In genomic region chrX:101772035-101772434, GRCm38 (mm10) we compare ENCODE assay signal across 9 mouse cellular contexts. TPM values are rescaled to one million over a fixed set of nuclear protein-coding genes. Genes with fewer than 3 reads are reported as not detected.
A peak's percentile ranks its signal among the peaks of the same experiment; 100 is the strongest.
DNase-seq lines count a peak whose midpoint lies in the region; ATAC-seq and TF ChIP-seq lines count a peak whose summit lies in the region.
"Had no signal": no experiment of that assay in that cellular context is flagged by ENCODE, and none has a peak within 500 bp of the region (broad histone marks: within the 10 kb centered on the region; RNA-seq: fewer than 3 reads in every experiment).

No protein-coding gene starts in this region.

- no peak overlapping the region for H3K9ac ChIP-seq in midbrain, embryonic 15.5 days
- H3K9ac ChIP-seq: heart, embryonic 15.5 days had no signal

- H3K27ac ChIP-seq in midbrain, embryonic 10.5 days (replicated peaks) = no peak overlapping the region
- H3K27ac ChIP-seq in midbrain, embryonic 15.5 days = no peak overlapping the region
- H3K27ac ChIP-seq: heart, embryonic 15.5 days had no signal

- 45% methylated on average over 5 of the region's 5 CpGs for WGBS in midbrain, embryonic 10.5 days
- whole genome bisulfite sequencing in midbrain, embryonic 15.5 days = 46% methylated on average over 5 of the region's 5 CpGs
- 40% methylated on average over 5 of the region's 5 CpGs for WGBS in lung, adult 2 months

- peak; percentile 37; the same call in 1 of the 2 replicates for TF ChIP-seq CTCF in lung, adult 2 months (IDR thresholded peaks at IDR 0.05; ENCODE audit: insufficient read depth, low read length)

- no peaks in the 10 kb centered on the region for H3K36me3 ChIP-seq in midbrain, embryonic 10.5 days
- H3K36me3 ChIP-seq in midbrain, embryonic 15.5 days (replicated peaks) = no peaks in the 10 kb centered on the region
- H3K36me3 ChIP-seq: heart, embryonic 15.5 days had no signal

- TF ChIP-seq POLR2A in lung, adult 2 months (IDR thresholded peaks at IDR 0.05; ENCODE audit: borderline replicate concordance, extremely low read depth, low read depth, low read length) = no peak

- H3K27me3 ChIP-seq in midbrain, embryonic 10.5 days (ENCODE audit: low read depth, poor library complexity, severe bottlenecking) = peaks cover 82% of the 10 kb centered on the region
- H3K27me3 ChIP-seq in midbrain, embryonic 15.5 days (replicated peaks) = no peaks in the 10 kb centered on the region; the same call in 1 of the 2 replicates

- peak; percentile 35 for DNase-seq in midbrain, embryonic 10.5 days (ENCODE audit: low spot score)
- DNase-seq in R1 (ENCODE audit: low read depth, low spot score) = peak; percentile 62
- DNase-seq in cerebellum, postnatal 14 days = peak; percentile 64 to 76
- DNase-seq in lung, adult 2 months = peak; percentile 35
- DNase-seq in skeletal muscle tissue, adult 2 months (ENCODE audit: low read depth, low spot score) = peak; percentile 4

- H3K4me1 ChIP-seq in midbrain, embryonic 10.5 days = no peaks in the 10 kb centered on the region
- no peaks in the 10 kb centered on the region for H3K4me1 ChIP-seq in midbrain, embryonic 15.5 days
- no peaks in the 10 kb centered on the region; the same call in 1 of the 2 replicates for H3K4me1 ChIP-seq in lung, adult 2 months (ENCODE audit: control insufficient read depth, insufficient read depth, low read length)
- H3K4me1 ChIP-seq: heart, embryonic 15.5 days had no signal

- no peak overlapping the region for H3K4me3 ChIP-seq in midbrain, embryonic 10.5 days
- H3K4me3 ChIP-seq in midbrain, embryonic 15.5 days = no peak overlapping the region
- no peak overlapping the region for H3K4me3 ChIP-seq in lung, adult 2 months (replicated peaks; ENCODE audit: extremely low read depth, low read depth, low read length)
- H3K4me3 ChIP-seq: heart, embryonic 15.5 days had no signal

- no peaks in the 10 kb centered on the region for H3K9me3 ChIP-seq in midbrain, embryonic 10.5 days (replicated peaks)
- H3K9me3 ChIP-seq in midbrain, embryonic 15.5 days = no peaks in the 10 kb centered on the region
- H3K9me3 ChIP-seq: heart, embryonic 15.5 days had no signal

- H3K4me2 ChIP-seq in midbrain, embryonic 15.5 days = no peak overlapping the region
- H3K4me2 ChIP-seq: heart, embryonic 15.5 days had no signal

- no peak for ATAC-seq in midbrain, embryonic 15.5 days (replicated peaks)
- ATAC-seq in inflammation-experienced regulatory T-cells, adult 6 months = peak; percentile 41

RNA-seq across cellular contexts. Expression of gene Gm4779, which starts 22.2 kb away (rescaled TPM):
- 0.09 TPM in 1 of 2 replicates, not detected in the other for polyA plus RNA-seq in midbrain, embryonic 10.5 days (2016; fragmentation: Nextera tagmentation; extraction: Ambion mirVana)
- 0.08 and 0.10 TPM in 2 replicates for polyA plus RNA-seq in midbrain, embryonic 15.5 days (2015; fragmentation: Nextera tagmentation; extraction: Ambion mirVana)
- polyA plus RNA-seq in inflammation-experienced regulatory T-cells, adult 6 months (2017; shearing (Covaris generic)) = under 1 TPM in 1 of 3 experiments, not detected in 2; 0.74 TPM
- polyA plus RNA-seq in lung, adult 2 months (2012; rRNA removed) = not detected in 2 replicates
- polyA plus RNA-seq: stomach, embryonic 14.5 days had no signal

RNA-seq across cellular contexts. Expression of gene 8030474K03Rik, which starts 22.4 kb away (rescaled TPM):
- polyA plus RNA-seq in midbrain, embryonic 10.5 days (2016; fragmentation: Nextera tagmentation; extraction: Ambion mirVana) = not detected in 2 replicates
- not detected in 2 replicates for polyA plus RNA-seq in midbrain, embryonic 15.5 days (2015; fragmentation: Nextera tagmentation; extraction: Ambion mirVana)
- under 1 TPM in 1 of 3 experiments, not detected in 2; 0.94 TPM for polyA plus RNA-seq in inflammation-experienced regulatory T-cells, adult 6 months (2017; shearing (Covaris generic))
- polyA plus RNA-seq in lung, adult 2 months (2012; rRNA removed) = not detected in 2 replicates
- polyA plus RNA-seq: stomach, embryonic 14.5 days had no signal

RNA-seq across cellular contexts. Expression of gene Cxcr3, which starts 38.0 kb away (rescaled TPM):
- polyA plus RNA-seq in midbrain, embryonic 10.5 days (2016; fragmentation: Nextera tagmentation; extraction: Ambion mirVana) = 0.10 TPM in 1 of 2 replicates, not detected in the other
- 0.25 and 0.57 TPM in 2 replicates for polyA plus RNA-seq in midbrain, embryonic 15.5 days (2015; fragmentation: Nextera tagmentation; extraction: Ambion mirVana)
- polyA plus RNA-seq in inflammation-experienced regulatory T-cells, adult 6 months (2017; shearing (Covaris generic)) = 100 to 1,000 TPM; 176 to 419 (median 200) TPM
- polyA plus RNA-seq in lung, adult 2 months (2012; rRNA removed) = 4.1 and 5.2 TPM in 2 replicates

Comparison
In these comparisons a context has a peak if more than half of its experiments do, and no peak if none do; other contexts are left out.
1. DNase-seq: peak in every context shown above with its lines; median percentile 70 in cerebellum, postnatal 14 days; 62 in R1; 35 in midbrain, embryonic 10.5 days; 35 in lung, adult 2 months; 4 in skeletal muscle tissue, adult 2 months.
2. RNA of gene Cxcr3, which starts 38.0 kb away (polyA plus RNA-seq): 176 to 419 TPM in inflammation-experienced regulatory T-cells, adult 6 months; 4.1 to 5.2 TPM in lung, adult 2 months, 0.25 to 0.57 TPM in midbrain, embryonic 15.5 days and 0.10 TPM in midbrain, embryonic 10.5 days; every median in the first group is over 10 times any median in the second.